Mouse (Mus musculus): ENCODE data around the gene Stx5a.

GRCm38 (mm10) chr19:8715868-8716766 is 25.1 kb upstream of the Stx5a start:
- no peak for TF ChIP-seq EP300 (IDR thresholded peaks at IDR 0.05; ENCODE audit: low read depth)
- no peak for TF ChIP-seq CTCF (IDR thresholded peaks at IDR 0.05; ENCODE audit: low read depth)

All from liver, postnatal 0 days (tissue).